Mouse (Mus musculus): ENCODE measurements at regions not wholly inside any gene's neighbourhood (a gene's known extent, or its start where the extent isn't known, plus 50 kb on each side); places are given as distances from the start of the nearest gene placed in this dataset.

GRCm38 (mm10) chr8:97052436-97052835, 1164.1 kb upstream of the Got2 start:
- DNase-seq (ENCODE audit: low read depth, low spot score) = no peak

GRCm38 (mm10) chr8:97039778-97040177, 1151.4 kb upstream of the Got2 start:
- peak; percentile 46 for DNase-seq (ENCODE audit: low read depth, low spot score)

GRCm38 (mm10) chr8:97038854-97039253, 1150.5 kb upstream of the Got2 start:
- peak; percentile 85 for DNase-seq (ENCODE audit: low read depth, low spot score)

GRCm38 (mm10) chr8:97032188-97032587, 1143.8 kb upstream of the Got2 start:
- DNase-seq (ENCODE audit: low read depth, low spot score) = no peak

GRCm38 (mm10) chr8:97015571-97015970, 1127.2 kb upstream of the Got2 start:
- DNase-seq (ENCODE audit: low read depth, low spot score) = no peak

- no peak for DNase-seq (ENCODE audit: low read depth, low spot score)
Measured at GRCm38 (mm10) chr8:97004131-97004530, 1115.8 kb upstream of the Got2 start.

- no peak for DNase-seq (ENCODE audit: low read depth, low spot score)
Measured at GRCm38 (mm10) chr8:96983103-96983502, 1094.8 kb upstream of the Got2 start.
